Mouse (Mus musculus) heart, postnatal 14 days (tissue): ENCODE results near the gene Commd2. TPM values are rescaled to one million over a fixed set of nuclear protein-coding genes. Genes with fewer than 3 reads are reported as not detected.

Source experiments
- DNase-seq, 2 experiments: peaks; one replicate each; pipeline ENCODE4 v3.0.0; 2021 to 2022
- intact Hi-C: fragments of 180-260 bp; cut with DNase I; formaldehyde crosslinking; loops from one replicate; pipeline ENCODE4 v1.15.1; 2025
- microRNA-seq, 2 experiments: library from miRNA; unstranded; fragments of <30 nt; microRNA quantifications; one replicate each; pipeline ENCODE4 v1.2.0; 2021 to 2022
- total RNA-seq, 2 experiments: library from RNA; stranded (reverse); gene quantifications; 2 replicates each; pipeline ENCODE4 v1.2.3; 2021

The Commd2 gene
- total RNA-seq, 2 experiments from 2014 or later, result 13.9 to 14.2 TPM

DNA sequence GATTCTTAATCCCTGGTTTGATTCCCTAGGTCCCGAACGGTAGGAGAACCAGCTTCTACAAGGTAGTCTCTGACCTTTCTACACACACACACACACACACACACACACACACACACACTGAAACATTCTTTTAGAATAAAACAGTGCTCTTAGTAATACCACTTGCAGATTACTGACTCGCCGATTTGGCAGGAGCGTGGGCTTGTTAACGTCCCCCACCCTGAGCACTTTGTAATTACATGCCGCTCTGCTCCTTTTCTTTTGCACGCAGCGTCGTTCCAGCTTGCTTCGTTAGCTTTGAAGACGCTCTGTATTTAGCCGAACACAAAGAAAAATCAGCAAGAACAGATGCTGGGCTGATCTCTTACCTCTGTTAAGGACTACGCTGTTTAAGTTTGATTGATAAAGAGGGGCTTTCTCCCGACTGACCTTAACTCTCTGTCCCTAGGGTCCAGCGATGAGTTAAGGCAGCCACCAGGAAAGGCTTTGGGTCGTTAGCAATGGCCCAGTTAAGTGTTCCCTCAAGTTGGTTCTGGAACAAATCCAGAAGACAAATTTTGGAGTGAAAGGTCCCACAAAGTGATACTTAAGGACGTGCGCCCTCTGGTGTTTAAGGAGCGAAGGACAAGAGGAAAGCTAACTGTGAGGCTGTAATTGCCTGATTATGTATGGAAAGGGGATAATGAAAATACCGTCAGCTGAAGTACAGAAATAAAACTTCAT lies 26.1 kb downstream of the Commd2 start:
- DNase-seq, result peak; percentile 68 to 85
- intact Hi-C loops, result loop anchor here (2.0 to 5.0 kb wide), 2 partner anchors 157 to 358 kb away; no protein-coding TSS in a partner anchor

DNA sequence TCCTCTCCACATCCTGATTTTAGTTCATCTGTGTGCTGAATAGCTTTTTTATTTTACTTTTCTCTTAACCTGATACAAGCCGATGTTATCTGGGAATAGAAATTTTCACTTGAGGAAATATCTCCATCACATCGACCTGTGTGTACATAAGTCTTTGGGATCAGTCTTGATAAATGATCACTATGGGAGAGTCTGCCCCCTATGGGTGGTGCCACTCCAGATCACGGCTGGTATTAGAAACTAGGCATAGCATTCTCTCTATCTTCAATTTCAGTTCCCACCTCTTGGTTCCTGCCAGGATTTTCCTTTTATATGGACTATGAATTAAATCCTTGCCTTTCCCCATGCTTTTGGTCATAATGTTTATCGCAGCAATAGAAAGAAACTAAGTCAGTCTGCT lies 31.8 kb downstream of the Commd2 start:
- intact Hi-C loops, result no loop called here
- DNase-seq, result peak in 1 of 2 experiments; percentile 26

- intact Hi-C loops, result loop anchor here (2.0 kb wide), 1 partner anchor 145 kb away; no protein-coding TSS in a partner anchor
Measured at GRCm38 (mm10) chr3:57615652-57616051, 35.9 kb downstream of the Commd2 start.

DNA sequence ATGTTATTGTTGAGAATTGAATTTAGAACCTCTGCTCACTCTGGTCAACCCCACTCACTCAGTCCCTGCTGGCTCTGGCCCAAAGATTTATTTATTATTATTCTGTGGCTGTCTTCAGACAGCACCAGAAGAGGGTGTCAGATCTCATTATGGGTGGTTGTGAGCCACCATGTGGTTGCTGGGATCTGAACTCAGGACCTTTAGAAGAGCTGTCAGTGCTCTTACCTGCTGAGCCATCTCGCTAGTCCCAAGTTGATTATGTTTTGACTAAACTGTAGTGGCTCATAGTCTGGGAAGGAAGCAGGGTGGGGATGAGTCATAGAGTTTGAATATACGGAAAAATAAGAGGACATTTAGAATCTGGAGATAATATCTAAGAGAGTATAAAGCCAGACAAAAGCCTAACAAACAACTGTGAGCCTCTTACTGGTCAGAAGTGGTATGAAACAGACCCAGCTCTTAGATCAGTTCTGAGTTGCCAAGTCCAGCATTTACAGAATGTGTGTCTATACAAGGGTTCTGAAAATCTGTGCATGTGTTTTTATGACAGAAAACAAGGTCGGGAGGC lies 39.0 kb downstream of the Commd2 start:
- DNase-seq, result no peak
- intact Hi-C loops, result loop anchor here (5.0 kb wide), 1 partner anchor 35 kb away; the partner anchor contains the start of gene Wwtr1

More at GRCm38 (mm10) chr3:57615652-57616051, 35.9 kb downstream of the Commd2 start:
- no peak for DNase-seq

DNA sequence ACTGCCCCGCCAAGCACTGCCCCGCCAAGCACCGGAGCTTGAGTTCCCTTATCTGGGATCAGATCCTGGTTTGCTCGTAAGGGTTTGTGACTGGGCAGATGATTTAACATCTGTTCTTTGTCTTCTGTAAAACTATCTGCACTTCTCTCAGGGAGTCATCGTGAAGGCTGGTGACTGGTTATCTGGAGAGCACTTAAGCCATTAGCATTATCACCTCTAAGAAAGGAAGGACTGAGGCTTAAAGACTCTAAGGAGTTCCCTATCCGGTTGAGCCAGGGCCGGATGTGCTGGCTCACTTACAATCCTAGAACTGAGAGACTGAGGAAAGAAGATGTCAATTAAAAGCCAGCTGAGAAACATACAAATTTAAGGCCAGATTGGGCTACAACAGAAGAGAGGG lies 39.7 kb downstream of the Commd2 start:
- intact Hi-C loops, result loop anchor here (5.0 kb wide), 1 partner anchor 34 kb away; the partner anchor contains the start of gene Wwtr1
- no peak for DNase-seq

GRCm38 (mm10) chr3:57604618-57605015 lies 46.9 kb downstream of the Commd2 start:
- intact Hi-C loops, result no loop called here

DNA sequence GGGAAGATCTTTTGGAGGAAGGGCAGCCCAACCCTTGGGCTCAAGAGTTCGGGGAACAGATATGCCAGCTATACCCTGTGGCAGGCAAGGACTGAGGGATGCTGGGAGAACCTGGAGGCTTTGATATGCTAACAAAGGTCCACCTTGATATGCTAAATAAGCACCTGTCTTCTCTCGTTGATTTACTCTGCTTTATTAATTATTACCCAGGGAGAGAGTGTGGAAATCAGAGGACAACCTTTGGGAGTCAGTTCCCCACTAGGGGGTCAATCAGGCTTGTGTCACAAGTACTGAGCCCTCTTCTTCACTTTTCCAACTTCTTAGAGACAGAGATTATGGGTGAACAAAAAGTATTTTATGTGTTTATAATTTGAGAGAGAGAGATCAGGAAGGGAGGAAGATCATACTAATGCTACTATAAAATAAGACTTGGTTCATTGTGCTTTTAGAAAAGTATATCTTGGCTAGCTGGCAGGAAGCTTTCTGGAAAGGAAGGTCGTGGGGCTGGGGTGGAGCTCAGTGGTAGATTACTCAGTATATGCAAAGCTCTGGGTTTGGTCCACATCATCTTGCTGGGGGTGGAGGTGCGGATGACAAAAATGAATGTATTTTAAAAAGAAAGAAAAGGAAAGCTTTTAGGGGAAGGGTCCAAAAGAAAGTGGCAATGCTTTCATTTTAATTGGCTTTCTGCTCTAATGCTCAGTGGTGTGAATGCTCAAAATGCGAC lies 47.5 kb downstream of the Commd2 start:
- intact Hi-C loops, result no loop called here
- DNase-seq, result no peak

More at GRCm38 (mm10) chr3:57604618-57605015, 46.9 kb downstream of the Commd2 start:
- peak; percentile 24 to 33 for DNase-seq

GRCm38 (mm10) chr3:57602610-57603009 lies 48.9 kb downstream of the Commd2 start:
- DNase-seq, result no peak
- intact Hi-C loops, result no loop called here

DNA sequence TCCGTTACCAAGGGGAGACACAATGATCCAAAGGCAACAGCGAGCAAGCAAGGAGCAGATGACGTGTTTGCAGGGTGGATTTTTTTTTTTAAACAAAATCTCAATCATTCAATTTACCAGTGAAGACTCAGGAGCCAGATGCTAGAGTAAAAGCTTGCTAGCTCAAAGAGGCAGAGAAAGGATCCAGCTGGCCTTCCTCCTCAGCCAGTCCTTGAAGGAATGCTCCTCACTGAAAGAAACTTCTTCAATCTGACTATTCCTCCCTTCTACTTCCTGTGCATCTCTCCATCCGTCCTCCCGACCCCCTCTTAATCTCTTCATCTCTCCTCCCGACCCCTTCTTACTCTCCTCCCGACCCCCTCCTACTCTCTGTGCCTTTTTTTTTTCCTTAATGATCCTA lies 54.9 kb downstream of the Commd2 start:
- DNase-seq, result peak in 1 of 2 experiments; percentile 16
- intact Hi-C loops, result no loop called here

- DNase-seq, result no peak
- intact Hi-C loops, result no loop called here
Measured at GRCm38 (mm10) chr3:57595506-57595905, 56.0 kb downstream of the Commd2 start.

Small RNAs within 50 kb of the gene (microRNA-seq; reads per million reads assigned to microRNA genes)
- 0 reads per million in 2 experiments for gene Mir6377

Other genes with a start within 250 kb of the Commd2 start
- under 1 TPM in 1 of 2 experiments, not detected in 1; 0.29 TPM for gene Tm4sf4, start 226.4 kb downstream of the Commd2 start, total RNA-seq
- 10 to 100 TPM; 65.6 to 75.2 TPM for gene Wwtr1, start 75.8 kb downstream of the Commd2 start, total RNA-seq
- not detected for gene Ankub1, start 41.1 kb upstream of the Commd2 start, total RNA-seq
- gene Rnf13, start 84.3 kb upstream of the Commd2 start, total RNA-seq, result 10 to 100 TPM; 52.2 to 55.5 TPM
- gene Pfn2, start 196.4 kb upstream of the Commd2 start, total RNA-seq, result 10 to 100 TPM; 31.8 to 33.0 TPM